Mouse (Mus musculus): ENCODE results near the gene Clpb. TPM values are rescaled to one million over a fixed set of nuclear protein-coding genes. Genes with fewer than 3 reads are reported as not detected.

Clpb gene
- polyA plus RNA-seq, 1 experiment, result 45.7 TPM

DNA sequence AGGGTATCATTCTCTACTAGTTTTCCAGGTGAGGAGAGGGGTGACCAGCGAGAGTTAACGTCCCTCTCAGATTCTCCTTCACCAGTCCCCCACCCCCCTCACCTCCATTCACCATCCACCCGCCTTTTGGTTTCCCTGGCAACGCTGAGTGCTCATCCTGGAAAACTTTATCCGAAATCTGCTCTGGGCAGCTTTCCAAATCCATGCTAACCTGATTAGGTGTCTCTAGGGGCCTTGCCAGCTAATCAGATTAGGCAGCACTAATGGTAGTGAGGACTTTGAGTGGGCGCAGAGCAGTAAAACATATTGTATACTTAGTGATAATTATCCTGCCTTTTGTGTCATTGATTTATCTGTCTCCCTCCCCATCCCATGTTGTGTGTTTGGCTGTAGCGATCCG lies 109.3 kb downstream of the Clpb start:
- DNase-seq (ENCODE audit: extremely low spot score in 1 of 2, low spot score in 1 of 2), result peak in 1 of 2 experiments; percentile 49

DNA sequence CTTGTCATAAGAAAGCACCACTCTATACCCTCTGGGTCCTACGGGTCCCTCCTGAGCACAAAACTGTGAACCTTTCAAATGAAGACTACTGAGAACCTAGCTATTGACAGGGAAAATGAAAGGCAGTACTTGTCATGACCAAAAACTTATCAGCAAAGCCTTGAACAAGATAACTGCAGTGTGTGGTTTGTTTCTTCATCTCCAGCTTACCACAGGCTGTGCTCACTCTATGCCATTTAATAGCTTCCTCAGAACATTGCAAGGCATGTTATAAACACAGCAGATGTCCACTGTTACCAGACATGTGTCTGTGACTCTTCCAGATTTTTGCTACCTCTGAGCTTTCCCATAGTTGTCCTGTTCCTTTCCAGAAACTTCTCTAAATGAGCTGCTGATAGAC lies 113.6 kb downstream of the Clpb start:
- DNase-seq (ENCODE audit: extremely low spot score in 1 of 2, low spot score in 1 of 2), result no peak

GRCm38 (mm10) chr7:101817861-101818401 lies 154.5 kb downstream of the Clpb start, which contains the start of gene Phox2a:
TSS of gene Phox2a (plus strand) at chr7:101818313.
- DNase-seq (ENCODE audit: extremely low spot score in 1 of 2, low spot score in 1 of 2), result no peak

DNA sequence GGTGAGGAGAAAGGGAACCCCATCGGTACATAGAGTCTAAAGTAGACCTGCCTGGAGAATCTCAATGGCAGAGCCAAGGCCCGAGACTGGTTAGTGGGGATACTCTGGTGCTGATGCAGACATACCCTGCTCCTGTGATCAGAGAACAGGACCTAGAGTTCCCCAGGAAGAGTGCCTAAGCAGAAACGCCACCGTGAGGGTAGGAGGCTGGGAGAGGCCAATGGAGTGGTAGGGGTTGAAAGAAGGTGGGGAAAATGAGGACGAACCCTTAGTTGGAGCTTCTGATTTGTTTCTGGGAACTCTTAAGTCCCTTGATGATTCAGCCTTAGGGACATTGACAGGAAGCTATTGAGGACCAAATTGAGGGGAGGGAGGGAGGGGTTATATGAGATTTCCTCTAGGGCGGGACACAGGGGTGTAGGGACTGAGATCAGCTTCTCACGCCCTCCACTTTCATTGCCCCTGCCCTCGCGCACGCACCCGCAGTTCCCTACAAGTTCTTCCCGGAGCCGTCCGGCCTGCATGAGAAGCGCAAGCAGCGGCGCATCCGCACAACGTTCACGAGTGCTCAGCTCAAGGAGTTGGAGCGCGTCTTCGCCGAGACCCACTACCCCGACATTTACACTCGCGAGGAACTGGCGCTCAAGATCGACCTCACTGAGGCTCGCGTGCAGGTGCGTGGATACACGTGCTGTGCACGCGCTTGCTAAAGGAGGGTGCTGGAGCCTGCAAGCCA lies 157.0 kb downstream of the Clpb start:
- DNase-seq (ENCODE audit: extremely low spot score in 1 of 2, low spot score in 1 of 2), result no peak

DNA sequence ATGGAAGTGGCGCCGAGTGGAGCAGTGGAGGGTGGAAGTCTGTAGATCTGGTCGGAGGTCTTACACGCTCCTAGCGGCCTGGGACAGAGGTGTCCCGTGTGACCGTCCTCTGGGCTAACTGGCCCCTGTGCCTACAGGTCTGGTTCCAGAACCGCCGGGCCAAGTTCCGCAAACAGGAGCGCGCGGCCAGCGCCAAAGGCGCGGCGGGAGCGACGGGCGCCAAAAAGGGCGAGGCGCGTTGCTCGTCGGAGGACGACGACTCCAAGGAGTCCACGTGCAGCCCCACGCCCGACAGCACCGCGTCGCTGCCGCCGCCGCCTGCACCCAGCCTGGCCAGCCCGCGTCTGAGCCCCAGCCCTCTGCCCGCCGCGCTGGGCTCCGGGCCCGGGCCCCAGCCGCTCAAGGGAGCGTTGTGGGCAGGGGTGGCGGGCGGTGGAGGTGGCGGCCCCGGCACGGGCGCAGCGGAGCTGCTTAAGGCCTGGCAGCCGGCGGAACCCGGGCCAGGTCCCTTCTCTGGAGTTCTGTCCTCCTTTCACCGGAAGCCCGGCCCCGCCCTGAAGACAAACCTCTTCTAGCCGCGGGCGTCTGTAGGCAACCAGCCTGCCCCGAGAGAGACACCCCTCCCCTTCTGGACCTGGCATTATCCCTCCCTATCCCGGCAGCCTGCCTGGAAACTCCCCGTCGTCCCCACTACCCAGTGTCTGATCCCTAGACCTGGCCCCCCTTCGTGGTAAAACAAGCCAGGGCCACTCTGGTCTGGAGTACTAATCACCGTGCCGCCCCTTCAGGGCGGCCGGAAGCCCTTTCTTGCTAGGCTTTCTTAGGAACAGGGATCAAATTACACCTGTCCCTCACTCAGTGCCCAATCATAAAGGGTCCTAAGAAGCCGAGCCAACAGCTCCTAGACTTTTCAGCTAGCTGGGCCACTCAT lies 158.4 kb downstream of the Clpb start:
- no peak for DNase-seq (ENCODE audit: extremely low spot score in 1 of 2, low spot score in 1 of 2)

GRCm38 (mm10) chr7:101822836-101823757 lies 159.7 kb downstream of the Clpb start:
- DNase-seq (ENCODE audit: extremely low spot score in 1 of 2, low spot score in 1 of 2), result no peak

DNA sequence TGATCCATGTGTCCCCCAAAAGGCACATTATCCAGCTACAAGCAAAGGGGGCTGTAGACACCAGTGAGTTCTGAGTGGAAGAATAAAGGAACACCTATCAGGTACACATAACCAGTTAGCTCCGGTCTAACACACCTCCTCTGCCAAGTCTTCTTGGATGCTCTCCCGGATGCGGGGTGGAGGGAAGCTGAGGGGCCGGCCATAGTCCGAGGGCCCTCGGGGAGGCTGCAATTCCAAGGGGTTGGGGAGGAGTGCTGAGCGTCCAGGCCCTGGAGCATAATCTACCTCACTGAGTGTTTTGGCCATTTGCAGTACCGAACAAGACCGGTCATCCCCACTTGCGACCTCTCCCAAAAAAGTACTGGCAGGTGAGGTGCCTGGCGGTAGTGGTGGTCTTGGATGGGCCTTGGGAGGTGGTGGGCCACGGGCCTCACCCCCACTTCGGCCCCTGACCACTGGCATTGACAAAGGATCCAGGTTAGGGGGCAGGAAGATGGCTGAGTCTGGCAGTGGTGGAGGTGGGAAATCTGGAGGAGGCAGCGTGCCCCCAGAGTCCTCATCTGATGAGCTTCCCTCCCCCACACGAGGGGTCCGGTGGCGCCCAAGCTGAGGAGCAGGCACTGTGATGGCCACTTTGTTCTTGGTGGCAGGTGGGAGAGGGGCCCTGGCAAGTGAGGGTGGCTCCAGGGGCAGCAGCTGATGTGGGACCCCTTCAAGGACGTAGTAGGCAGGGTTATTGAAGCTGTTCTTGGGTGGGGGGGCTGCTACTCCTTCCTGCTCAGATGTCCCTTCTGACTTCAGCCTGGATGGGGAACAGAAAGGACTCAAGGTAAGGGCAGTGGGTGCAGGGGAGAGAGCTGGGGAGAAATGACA lies 160.6 kb downstream of the Clpb start:
- no peak for DNase-seq (ENCODE audit: extremely low spot score in 1 of 2, low spot score in 1 of 2)

DNA sequence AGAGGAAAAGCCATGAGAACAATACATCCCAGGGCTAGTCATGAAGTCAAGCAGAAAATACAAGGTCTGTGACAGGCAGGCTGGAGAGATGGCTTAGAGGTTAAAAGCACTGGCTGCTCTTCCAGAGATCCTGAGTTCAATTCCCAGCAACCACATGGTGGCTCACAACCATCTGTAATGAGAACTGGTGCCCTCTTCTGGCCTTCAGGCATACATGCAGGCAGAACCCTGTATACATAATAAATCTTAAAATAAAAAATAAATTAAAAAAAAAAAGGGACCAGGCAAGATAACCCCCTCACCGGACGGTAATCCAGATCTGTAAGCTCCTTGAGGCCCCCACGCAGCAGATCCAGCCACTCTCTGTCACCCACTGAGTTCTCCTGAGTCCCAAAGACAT lies 166.9 kb downstream of the Clpb start:
- no peak for DNase-seq (ENCODE audit: extremely low spot score in 1 of 2, low spot score in 1 of 2)

- no peak for DNase-seq (ENCODE audit: extremely low spot score in 1 of 2, low spot score in 1 of 2)
These were observed 168.0 kb downstream of the Clpb start for GRCm38 (mm10) chr7:101831437-101831836.

GRCm38 (mm10) chr7:101832372-101832771 lies 168.9 kb downstream of the Clpb start:
- DNase-seq (ENCODE audit: extremely low spot score in 1 of 2, low spot score in 1 of 2), result no peak

DNA sequence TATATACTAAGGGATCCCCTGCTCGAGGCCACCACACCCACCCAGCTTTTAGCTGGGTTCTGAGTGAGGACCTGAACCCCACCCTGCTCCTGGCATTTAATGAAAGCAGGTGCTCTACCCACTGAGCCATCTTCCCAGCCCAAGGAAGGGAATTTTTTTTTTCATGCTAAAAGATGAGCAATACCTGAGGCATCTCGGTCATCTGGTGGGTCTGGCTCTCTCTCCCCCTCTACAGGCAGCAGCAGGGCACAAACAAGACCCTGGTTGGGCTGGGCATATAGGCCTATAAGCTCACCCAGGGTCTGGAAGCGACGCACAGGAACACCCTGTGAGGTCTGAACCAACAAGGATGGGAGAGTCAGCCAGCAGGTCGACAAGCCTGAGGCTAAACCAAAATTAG lies 169.9 kb downstream of the Clpb start:
- no peak for DNase-seq (ENCODE audit: extremely low spot score in 1 of 2, low spot score in 1 of 2)

DNA sequence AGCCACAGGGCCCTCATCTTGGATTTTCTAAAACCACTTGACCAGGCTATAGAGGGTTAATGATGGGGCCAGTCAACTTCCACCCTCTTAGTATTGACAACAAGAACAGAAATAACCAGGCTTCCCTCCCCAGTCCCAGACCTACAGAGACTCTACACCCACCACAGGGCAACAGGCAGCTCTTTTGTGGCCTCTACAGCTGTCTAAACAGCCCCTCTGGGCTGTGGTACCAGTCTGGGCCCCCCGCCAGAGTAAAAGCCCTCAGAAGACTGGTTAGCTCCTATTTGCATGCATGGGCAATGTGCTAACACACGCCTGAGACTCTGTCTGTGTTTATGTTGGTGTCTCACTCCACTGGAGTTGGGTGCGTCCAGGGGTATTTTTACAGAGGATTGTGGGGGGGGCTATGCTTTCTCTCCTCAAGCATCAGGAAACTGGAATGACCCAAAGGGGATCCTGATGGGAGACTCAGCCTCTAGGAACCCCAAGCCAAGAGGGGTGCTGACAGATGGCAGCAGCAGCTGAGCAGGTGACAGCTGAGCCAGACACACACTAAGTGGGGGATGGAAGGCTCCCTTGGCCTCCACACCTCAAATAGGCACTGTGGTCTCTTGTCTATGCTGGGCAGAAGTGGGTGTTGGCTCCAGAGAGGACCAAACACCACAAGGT lies 170.6 kb downstream of the Clpb start:
- DNase-seq (ENCODE audit: extremely low spot score in 1 of 2, low spot score in 1 of 2), result no peak

DNA sequence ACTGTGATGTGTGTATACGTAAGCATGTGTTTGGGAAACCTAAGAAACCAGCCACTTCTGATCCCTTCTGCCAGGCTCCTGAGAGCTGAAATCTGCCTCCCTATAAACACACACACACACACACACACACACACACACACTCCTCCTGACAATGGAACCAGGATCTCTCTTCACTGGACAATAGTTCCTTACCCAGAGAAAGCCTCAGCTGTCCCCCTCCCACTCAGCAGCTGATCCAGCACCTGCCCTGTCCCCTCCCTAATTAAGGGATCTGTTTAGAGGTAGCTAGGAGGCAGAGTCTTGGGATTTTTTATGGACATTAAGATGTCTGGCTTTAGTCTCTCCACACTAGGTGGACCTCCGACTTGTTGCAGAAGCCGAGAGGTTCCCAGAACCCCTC lies 171.5 kb downstream of the Clpb start:
- DNase-seq (ENCODE audit: extremely low spot score in 1 of 2, low spot score in 1 of 2), result no peak

DNA sequence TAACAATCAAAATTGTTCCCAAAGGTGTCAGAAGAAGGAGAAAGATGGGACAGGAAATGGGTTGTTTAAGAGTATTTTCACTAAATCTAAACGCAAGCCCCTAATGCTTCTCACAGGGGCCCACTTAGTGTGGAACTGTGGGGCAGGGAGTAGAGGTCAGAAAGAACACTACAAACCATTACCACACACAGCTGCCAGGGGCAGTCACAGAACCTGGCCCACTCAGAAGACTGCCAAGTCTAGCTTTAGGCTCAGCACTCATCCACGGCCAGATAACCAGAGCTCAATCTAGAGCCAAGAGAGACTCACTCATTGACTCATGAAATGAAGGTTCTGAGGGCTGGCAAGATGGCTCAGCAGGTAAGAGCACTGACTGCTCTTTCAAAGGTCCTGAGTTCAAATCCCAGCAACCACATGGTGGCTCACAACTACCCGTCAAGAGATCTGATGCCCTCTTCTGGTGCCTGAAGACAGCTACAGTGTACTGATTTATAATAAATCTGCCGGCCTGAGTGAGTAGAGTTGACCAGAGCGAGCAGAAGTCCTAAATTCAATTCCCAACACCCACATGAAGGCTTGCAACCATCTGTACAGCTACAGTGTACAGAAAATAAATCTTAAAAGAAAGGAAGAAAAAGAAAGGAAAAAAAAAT lies 172.2 kb downstream of the Clpb start:
- DNase-seq (ENCODE audit: extremely low spot score in 1 of 2, low spot score in 1 of 2), result no peak

- DNase-seq (ENCODE audit: extremely low spot score in 1 of 2, low spot score in 1 of 2), result peak in 1 of 2 experiments; percentile 49
These were observed 173.1 kb downstream of the Clpb start for GRCm38 (mm10) chr7:101836271-101837153.

DNA sequence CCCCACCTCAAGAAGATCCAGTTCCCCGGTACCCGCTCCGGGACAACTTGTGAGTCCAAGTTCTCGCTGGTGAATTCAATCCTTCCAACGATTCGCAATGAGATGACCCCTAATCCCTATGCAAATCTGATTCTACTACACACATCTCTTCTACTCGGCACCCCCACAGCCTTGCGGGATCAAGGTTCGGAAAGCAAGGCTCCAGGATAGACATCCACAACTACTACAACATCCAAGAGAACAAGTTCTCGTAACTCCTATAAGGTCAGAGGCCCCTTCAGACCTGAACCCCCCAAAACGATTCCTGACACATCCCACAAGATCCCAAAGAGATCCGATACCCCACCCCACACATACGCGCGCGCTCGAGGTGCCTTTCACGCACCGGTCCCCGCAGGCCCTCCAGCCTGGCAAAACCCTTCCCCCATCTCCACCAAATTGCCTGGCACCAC lies 173.7 kb downstream of the Clpb start:
- DNase-seq (ENCODE audit: extremely low spot score in 1 of 2, low spot score in 1 of 2), result no peak
